Mouse (Mus musculus) naive thymus-derived CD4-positive, alpha-beta T cell, adult 2 months (primary cell): ENCODE measurements around the gene Tut1.
"Not testable (repeated sequence)": the region's sequence is repeated elsewhere in the genome, so short reads cannot be mapped to it uniquely, and the experiment has no call there.

Source experiments
- DNase-seq: peaks from one replicate; pipeline ENCODE4 v3.0.0-alpha.2; 2011; ENCODE audit warnings: low read depth

Gene Tut1

GRCm38 (mm10) chr19:9006915-9007314, 53.3 kb downstream of the Tut1 start:
- not testable (repeated sequence) for DNase-seq
